Mouse (Mus musculus): Measurements from ENCODE around the gene Gdf3. TPM values are rescaled to one million over a fixed set of nuclear protein-coding genes. Genes with fewer than 3 reads are reported as not detected.

Gene Gdf3
- total RNA-seq, 1 experiment = 155 TPM

DNA sequence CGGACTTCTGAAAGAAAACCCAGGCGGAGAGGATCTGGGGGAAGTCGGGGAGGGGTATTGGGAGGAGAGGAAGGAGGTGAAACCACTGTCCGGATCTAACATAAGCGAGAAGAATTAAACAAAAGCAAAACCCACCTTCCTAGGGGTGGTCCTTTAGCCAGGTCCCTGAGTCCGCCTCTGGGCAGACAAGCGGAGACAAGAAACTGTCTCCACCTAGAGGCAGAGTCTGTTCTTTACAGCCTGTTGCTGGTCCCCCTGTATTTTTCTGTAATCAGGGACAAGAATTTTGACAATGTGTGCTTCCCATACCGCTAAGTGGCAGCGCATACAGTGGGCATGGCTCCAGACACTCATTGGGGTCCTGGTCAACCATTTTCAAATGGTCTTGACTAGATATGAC, 23.5 kb upstream of the Gdf3 start:
- no peak overlapping the region for H3K27ac ChIP-seq (ENCODE audit: insufficient read depth, low read depth, low read length, poor library complexity, severe bottlenecking)
- in situ Hi-C loops (cut with MboI; ENCODE audit: low sequenced_read_pairs in 2 of 2, unreplicated experiment in 2 of 2) = no loop called here
- H3K36me3 ChIP-seq (ENCODE audit: control insufficient read depth, insufficient read depth, low read length, poor library complexity, severe bottlenecking) = no peaks in the 10 kb centered on the region
- peaks cover 0 to 5% of the 10 kb centered on the region in 2 experiments; a peak in 1 of 4 replicates for H3K4me1 ChIP-seq (ENCODE audit: control insufficient read depth in 2 of 2, insufficient read depth in 2 of 2, low read length in 2 of 2, poor library complexity in 1 of 2)
- H3K9ac ChIP-seq (ENCODE audit: insufficient read depth, low read depth, low read length, poor library complexity, severe bottlenecking) = peak overlapping the region; percentile 39; the same call in 1 of the 2 replicates
- H3K9me3 ChIP-seq (ENCODE audit: control insufficient read depth, insufficient read depth, low read depth, low read length) = no peaks in the 10 kb centered on the region
- no peak for TF ChIP-seq CHD2 (IDR thresholded peaks at IDR 0.05; ENCODE audit: low read depth, low read length)
- no peak for TF ChIP-seq ZNF384 (IDR thresholded peaks at IDR 0.05; ENCODE audit: low read depth, low read length)
- peak; percentile 41; the same call in 1 of the 2 replicates for TF ChIP-seq ZC3H11A (IDR thresholded peaks at IDR 0.05; ENCODE audit: borderline replicate concordance, low read depth, low read length)
- TF ChIP-seq HCFC1 (IDR thresholded peaks at IDR 0.05; ENCODE audit: borderline replicate concordance, insufficient read depth, low read length) = no peak
- TF ChIP-seq MAFK (IDR thresholded peaks at IDR 0.05; ENCODE audit: insufficient read depth, low read depth, low read length) = no peak
- DNase-seq (ENCODE audit: low read depth, low spot score) = no peak
- peak overlapping the region; percentile 36 to 57; a peak in 3 of 4 replicates for H3K4me3 ChIP-seq (ENCODE audit: insufficient read depth in 1 of 2, low read depth in 1 of 2, low read length in 2 of 2, poor library complexity in 1 of 2, severe bottlenecking in 1 of 2)

DNA sequence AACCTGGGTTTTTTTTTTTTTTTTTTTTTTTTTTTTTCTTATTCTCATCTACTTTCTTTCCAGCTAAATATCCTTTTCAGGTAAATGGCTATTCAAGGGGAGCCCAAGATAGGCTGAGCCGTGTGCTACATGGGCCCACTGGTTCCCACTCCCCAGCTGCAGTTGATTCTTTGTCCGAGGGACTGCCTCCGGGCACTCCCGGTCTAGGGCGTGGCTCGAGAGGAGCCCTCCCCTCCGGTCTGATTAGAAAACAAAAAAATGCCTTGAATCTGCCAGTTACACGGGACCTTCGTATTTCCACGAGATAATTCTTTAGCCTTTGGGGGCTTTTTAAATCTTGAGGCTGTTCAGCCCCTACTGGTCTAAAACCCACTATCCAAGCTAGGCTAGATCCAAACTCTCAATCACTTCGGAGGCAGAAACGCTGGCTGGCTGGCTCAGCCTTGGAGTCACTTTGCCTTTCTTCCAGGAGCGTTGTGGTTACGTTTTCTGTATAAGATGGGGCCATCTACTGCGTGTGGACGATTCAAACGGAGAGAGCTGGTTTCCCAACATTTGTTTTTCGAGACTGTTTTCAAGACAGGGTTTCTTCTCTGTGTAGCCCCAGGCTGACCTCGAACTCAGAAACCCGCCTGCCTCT, 17.7 kb upstream of the Gdf3 start:
- H3K4me1 ChIP-seq (ENCODE audit: control insufficient read depth in 2 of 2, insufficient read depth in 2 of 2, low read length in 2 of 2, poor library complexity in 1 of 2) = peaks cover 0 to 6% of the 10 kb centered on the region in 2 experiments; a peak in 3 of 4 replicates
- no peak overlapping the region for H3K27ac ChIP-seq (ENCODE audit: insufficient read depth, low read depth, low read length, poor library complexity, severe bottlenecking)
- H3K9ac ChIP-seq (ENCODE audit: insufficient read depth, low read depth, low read length, poor library complexity, severe bottlenecking) = peak overlapping the region; percentile 1; the same call in 1 of the 2 replicates
- no peaks in the 10 kb centered on the region for H3K36me3 ChIP-seq (ENCODE audit: control insufficient read depth, insufficient read depth, low read length, poor library complexity, severe bottlenecking)
- TF ChIP-seq CHD2 (IDR thresholded peaks at IDR 0.05; ENCODE audit: low read depth, low read length) = no peak
- TF ChIP-seq ZC3H11A (IDR thresholded peaks at IDR 0.05; ENCODE audit: borderline replicate concordance, low read depth, low read length) = no peak
- TF ChIP-seq ZNF384 (IDR thresholded peaks at IDR 0.05; ENCODE audit: low read depth, low read length) = peak; percentile 33; the same call in 1 of the 2 replicates
- no peak for TF ChIP-seq HCFC1 (IDR thresholded peaks at IDR 0.05; ENCODE audit: borderline replicate concordance, insufficient read depth, low read length)
- in situ Hi-C loops (cut with MboI; ENCODE audit: low sequenced_read_pairs in 2 of 2, unreplicated experiment in 2 of 2) = no loop called here
- no peaks in the 10 kb centered on the region for H3K9me3 ChIP-seq (ENCODE audit: control insufficient read depth, insufficient read depth, low read depth, low read length)
- no peak for DNase-seq (ENCODE audit: low read depth, low spot score)
- peak overlapping the region; percentile 0 to 52; a peak in 3 of 4 replicates for H3K4me3 ChIP-seq (ENCODE audit: insufficient read depth in 1 of 2, low read depth in 1 of 2, low read length in 2 of 2, poor library complexity in 1 of 2, severe bottlenecking in 1 of 2)

DNA sequence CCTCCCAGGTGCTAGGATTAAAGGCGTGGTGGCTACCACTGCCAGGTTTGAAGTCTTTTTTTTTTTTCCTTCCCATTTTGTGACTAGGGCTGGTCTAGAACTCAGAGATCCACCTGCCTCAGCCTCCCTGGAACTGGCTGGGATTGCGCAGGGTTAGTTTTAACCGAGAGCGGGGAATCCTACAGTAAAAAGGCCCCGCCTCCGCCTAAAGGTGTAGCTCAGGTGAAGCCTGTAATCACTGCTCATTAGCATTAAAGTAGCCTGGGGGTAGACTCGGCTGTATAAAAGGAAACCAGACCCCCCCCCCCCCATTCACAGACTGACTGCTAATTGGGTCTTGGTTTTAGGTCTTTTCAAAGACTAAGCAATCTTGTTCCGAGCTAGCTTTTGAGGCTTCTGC, 16.2 kb upstream of the Gdf3 start, which contains the start of gene Dppa3:
Gene Dppa3, plus strand, starts transcription at position 301 of the 400 bp plus-strand sequence.
- Histone ChIP-seq H3K4me3 (ENCODE audit: insufficient read depth in 1 of 2, low read depth in 1 of 2, low read length in 2 of 2, poor library complexity in 1 of 2, severe bottlenecking in 1 of 2) (peak within 1 kb of the TSS; percentile 33 to 52), H3K36me3 (ENCODE audit: control insufficient read depth, insufficient read depth, low read length, poor library complexity, severe bottlenecking) (no peaks in the 10 kb centered on the region), H3K9me3 (ENCODE audit: control insufficient read depth, insufficient read depth, low read depth, low read length) (no peaks in the 10 kb centered on the region), H3K27ac (ENCODE audit: insufficient read depth, low read depth, low read length, poor library complexity, severe bottlenecking) (peak within 1 kb of the TSS; percentile 44; the same call in 1 of the 2 replicates), H3K9ac (ENCODE audit: insufficient read depth, low read depth, low read length, poor library complexity, severe bottlenecking) (peak within 1 kb of the TSS; percentile 31; the same call in 1 of the 2 replicates), H3K4me1 (ENCODE audit: control insufficient read depth in 2 of 2, insufficient read depth in 2 of 2, low read length in 2 of 2, poor library complexity in 1 of 2) (peaks cover 0 to 6% of the 10 kb centered on the region in 2 experiments; a peak in 3 of 4 replicates)
- no peak for DNase-seq (ENCODE audit: low read depth, low spot score)
- no peak for TF ChIP-seq ZNF384 (IDR thresholded peaks at IDR 0.05; ENCODE audit: low read depth, low read length)
- in situ Hi-C loops (cut with MboI; ENCODE audit: low sequenced_read_pairs in 2 of 2, unreplicated experiment in 2 of 2) = no loop called here

DNA sequence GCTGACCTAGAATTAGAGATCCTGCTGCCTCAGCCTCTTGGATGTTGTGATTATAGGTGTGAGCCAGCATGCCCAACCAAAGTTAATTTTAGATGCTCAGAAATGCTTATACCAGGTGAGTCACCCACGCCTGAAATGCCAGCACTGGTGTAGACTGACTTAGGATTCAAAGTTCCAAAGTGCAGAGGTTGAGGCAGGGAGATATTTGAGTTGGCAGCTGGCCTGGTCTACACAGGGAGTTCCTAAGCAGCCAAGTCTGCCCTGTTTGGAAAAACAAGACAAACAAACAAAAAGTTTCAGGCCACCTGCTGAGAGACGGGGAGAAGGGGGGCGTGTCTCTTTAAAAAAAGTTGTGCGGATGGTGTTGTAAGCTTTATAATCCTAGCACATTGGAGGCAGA, 15.3 kb upstream of the Gdf3 start:
- DNase-seq (ENCODE audit: low read depth, low spot score) = no peak
- in situ Hi-C loops (cut with MboI; ENCODE audit: low sequenced_read_pairs in 2 of 2, unreplicated experiment in 2 of 2) = no loop called here

More for the DNA sequence above, 15.3 kb upstream of the Gdf3 start:
- H3K27ac ChIP-seq (ENCODE audit: insufficient read depth, low read depth, low read length, poor library complexity, severe bottlenecking) = no peak overlapping the region
- H3K9ac ChIP-seq (ENCODE audit: insufficient read depth, low read depth, low read length, poor library complexity, severe bottlenecking) = no peak overlapping the region
- peaks cover 0 to 8% of the 10 kb centered on the region in 2 experiments; a peak in 3 of 4 replicates for H3K4me1 ChIP-seq (ENCODE audit: control insufficient read depth in 2 of 2, insufficient read depth in 2 of 2, low read length in 2 of 2, poor library complexity in 1 of 2)
- no peak overlapping the region for H3K4me3 ChIP-seq (ENCODE audit: insufficient read depth in 1 of 2, low read depth in 1 of 2, low read length in 2 of 2, poor library complexity in 1 of 2, severe bottlenecking in 1 of 2)
- no peaks in the 10 kb centered on the region for H3K9me3 ChIP-seq (ENCODE audit: control insufficient read depth, insufficient read depth, low read depth, low read length)
- H3K36me3 ChIP-seq (ENCODE audit: control insufficient read depth, insufficient read depth, low read length, poor library complexity, severe bottlenecking) = no peaks in the 10 kb centered on the region
- TF ChIP-seq HCFC1 (IDR thresholded peaks at IDR 0.05; ENCODE audit: borderline replicate concordance, insufficient read depth, low read length) (no peak), ZC3H11A (IDR thresholded peaks at IDR 0.05; ENCODE audit: borderline replicate concordance, low read depth, low read length) (no peak), MAFK (IDR thresholded peaks at IDR 0.05; ENCODE audit: insufficient read depth, low read depth, low read length) (no peak), ZNF384 (IDR thresholded peaks at IDR 0.05; ENCODE audit: low read depth, low read length) (no peak), CHD2 (IDR thresholded peaks at IDR 0.05; ENCODE audit: low read depth, low read length) (no peak)

All from ES-E14 (cell line).